Mouse (Mus musculus) v-Abl transformed pro-B cells (cell line): ENCODE results near the gene Usp7.

Experiments used
- in situ Hi-C, 2 experiments: fragments of 400-800 bp; cut with MboI; formaldehyde crosslinking; loops; one replicate each; pipeline ENCODE4 v1.15.1; 2025; ENCODE audit not compliant: unreplicated experiment in 2 of 2

The Usp7 gene

GRCm38 (mm10) chr16:8790886-8791285 lies 1.2 kb downstream of the Usp7 start:
- in situ Hi-C loops: no loop called here

- in situ Hi-C loops: no loop called here
These were observed 7.4 kb downstream of the Usp7 start for GRCm38 (mm10) chr16:8784753-8785152.

GRCm38 (mm10) chr16:8783198-8783913 lies 8.8 kb downstream of the Usp7 start:
- in situ Hi-C loops: no loop called here

GRCm38 (mm10) chr16:8781660-8782059 lies 10.4 kb downstream of the Usp7 start:
- in situ Hi-C loops: no loop called here

- in situ Hi-C loops: no loop called here
These were observed 10.9 kb downstream of the Usp7 start for GRCm38 (mm10) chr16:8781191-8781590.

GRCm38 (mm10) chr16:8780187-8780586 lies 11.9 kb downstream of the Usp7 start:
- in situ Hi-C loops: no loop called here

GRCm38 (mm10) chr16:8778697-8779096 lies 13.4 kb downstream of the Usp7 start:
- in situ Hi-C loops: no loop called here

- in situ Hi-C loops: no loop called here
These were observed 14.9 kb downstream of the Usp7 start for GRCm38 (mm10) chr16:8777202-8777601.

GRCm38 (mm10) chr16:8776634-8777033 lies 15.5 kb downstream of the Usp7 start:
- in situ Hi-C loops: no loop called here

- in situ Hi-C loops: loop anchor here (5.0 kb wide), 2 partner anchors 279 to 359 kb away; no protein-coding TSS in a partner anchor
These were observed 21.0 kb downstream of the Usp7 start for GRCm38 (mm10) chr16:8771086-8771485.

GRCm38 (mm10) chr16:8770342-8770741 lies 21.8 kb downstream of the Usp7 start:
- in situ Hi-C loops: loop anchor here (5.0 kb wide), 2 partner anchors 278 to 358 kb away; no protein-coding TSS in a partner anchor

- in situ Hi-C loops: loop anchor here (5.0 to 10.0 kb wide), 3 partner anchors 82 to 357 kb away; no protein-coding TSS in a partner anchor
These were observed 22.6 kb downstream of the Usp7 start for GRCm38 (mm10) chr16:8769466-8769865.

GRCm38 (mm10) chr16:8769065-8769464 lies 23.0 kb downstream of the Usp7 start:
- in situ Hi-C loops: loop anchor here (5.0 to 10.0 kb wide), 3 partner anchors 82 to 357 kb away; no protein-coding TSS in a partner anchor

GRCm38 (mm10) chr16:8768588-8768987 lies 23.5 kb downstream of the Usp7 start:
- in situ Hi-C loops: loop anchor here (5.0 to 10.0 kb wide), 3 partner anchors 81 to 356 kb away; no protein-coding TSS in a partner anchor

GRCm38 (mm10) chr16:8768071-8768470 lies 24.0 kb downstream of the Usp7 start:
- in situ Hi-C loops: loop anchor here (5.0 to 10.0 kb wide), 3 partner anchors 81 to 356 kb away; no protein-coding TSS in a partner anchor

- in situ Hi-C loops: loop anchor here (5.0 to 10.0 kb wide), 3 partner anchors 80 to 355 kb away; no protein-coding TSS in a partner anchor
These were observed 24.7 kb downstream of the Usp7 start for GRCm38 (mm10) chr16:8767133-8768052.

GRCm38 (mm10) chr16:8766196-8766595 lies 25.9 kb downstream of the Usp7 start:
- in situ Hi-C loops: loop anchor here (5.0 to 10.0 kb wide), 3 partner anchors 79 to 354 kb away; no protein-coding TSS in a partner anchor

GRCm38 (mm10) chr16:8764124-8764907 lies 27.8 kb downstream of the Usp7 start:
- in situ Hi-C loops: loop anchor here in 1 of 2 experiments (10.0 kb wide), 1 partner anchor 270 kb away; no protein-coding TSS in a partner anchor

- in situ Hi-C loops: loop anchor here in 1 of 2 experiments (10.0 kb wide), 1 partner anchor 268 kb away; no protein-coding TSS in a partner anchor
These were observed 29.1 kb downstream of the Usp7 start for GRCm38 (mm10) chr16:8763028-8763427.

- in situ Hi-C loops: loop anchor here in 1 of 2 experiments (10.0 kb wide), 1 partner anchor 267 kb away; no protein-coding TSS in a partner anchor
These were observed 30.2 kb downstream of the Usp7 start for GRCm38 (mm10) chr16:8761894-8762293.
